Mouse (Mus musculus): ENCODE measurements around the gene Cfap100.

DNA sequence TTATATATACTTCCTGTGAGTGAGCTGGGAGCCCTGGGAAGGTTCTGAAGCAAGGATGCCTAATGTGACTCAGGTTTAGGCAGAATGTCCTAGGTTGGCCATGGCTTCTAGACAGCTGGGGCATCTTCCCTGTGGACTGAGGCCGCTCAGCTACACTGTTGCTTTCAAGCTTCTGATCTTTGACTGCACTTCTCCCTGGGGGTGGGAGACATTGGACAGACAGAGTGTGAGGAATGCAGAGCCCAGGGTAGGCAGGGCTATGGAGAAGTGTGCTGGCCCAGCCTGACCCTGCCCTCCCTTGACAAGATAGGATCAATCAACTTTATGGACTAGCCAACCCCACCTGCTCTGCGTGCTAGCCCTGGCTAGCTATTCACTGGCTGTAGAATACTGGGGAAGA lies 32.6 kb upstream of the Cfap100 start:
- TF ChIP-seq CTCF (IDR thresholded peaks at IDR 0.05; ENCODE audit: low read depth) (no peak), EP300 (optimal IDR thresholded peaks at IDR 0.05) (no peak)

All from stomach, postnatal 0 days (tissue).